Mouse (Mus musculus): ENCODE data around the gene Zfp82. TPM values are rescaled to one million over a fixed set of nuclear protein-coding genes. Genes with fewer than 3 reads are reported as not detected.

Gene Zfp82
- polyA plus RNA-seq, 1 experiment from 2014 or later = 8.3 TPM

DNA sequence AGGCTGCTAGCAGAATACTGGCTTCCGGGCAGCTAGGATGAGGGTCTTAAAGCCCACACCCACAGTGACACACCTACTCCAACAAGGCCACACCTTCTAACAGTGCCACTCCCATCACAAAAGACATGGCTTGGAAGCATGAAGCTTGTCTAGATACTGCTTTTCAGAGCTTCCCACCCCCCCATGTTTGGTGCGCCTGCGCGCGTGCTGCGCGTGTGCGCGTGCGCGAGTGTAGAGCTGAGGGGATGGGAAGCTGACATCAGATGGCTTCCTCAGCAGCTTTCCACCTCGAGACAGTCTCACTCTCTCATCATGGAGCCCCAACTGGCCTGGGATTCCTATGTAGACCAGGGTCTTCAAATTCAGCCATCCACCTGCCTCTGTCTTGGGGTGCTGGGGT, 38.4 kb downstream of the Zfp82 start:
- no peak for ATAC-seq (ENCODE audit: insufficient number of reproducible peaks, low FRiP score, low TSS enrichment, low read depth)
- Histone ChIP-seq H3K4me3 (replicated peaks) (no peak overlapping the region), H3K36me3 (peaks cover 28% of the 10 kb centered on the region), H3K4me1 (no peaks in the 10 kb centered on the region), H3K27me3 (no peaks in the 10 kb centered on the region), H3K27ac (replicated peaks) (no peak overlapping the region), H3K9me3 (replicated peaks) (no peaks in the 10 kb centered on the region), H3K9ac (no peak overlapping the region), H3K4me2 (replicated peaks) (no peak overlapping the region)
- WGBS = 93% methylated on average over 12 of the region's 12 CpGs

DNA sequence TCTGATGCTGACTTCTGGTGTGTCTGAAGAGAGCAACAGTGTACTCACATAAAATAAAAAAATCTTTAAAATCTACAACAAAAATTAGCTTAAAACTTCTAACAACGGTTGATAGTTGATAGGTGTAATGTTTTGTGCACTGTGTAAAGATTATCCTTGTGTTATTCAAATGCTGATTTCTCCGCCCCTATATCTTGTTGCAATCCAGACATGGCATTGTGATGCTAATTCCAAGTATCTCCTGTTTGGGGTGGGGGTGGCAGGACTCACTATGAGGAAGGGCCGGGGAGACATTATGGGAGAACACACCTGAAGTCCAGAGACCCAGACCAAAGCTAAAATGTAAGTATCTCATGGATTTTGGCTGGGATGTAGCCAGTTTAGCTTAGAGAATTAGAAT, 41.3 kb downstream of the Zfp82 start:
- Histone ChIP-seq H3K4me1 (no peaks in the 10 kb centered on the region), H3K4me2 (replicated peaks) (no peak overlapping the region), H3K36me3 (peaks cover 7% of the 10 kb centered on the region), H3K9ac (no peak overlapping the region), H3K9me3 (replicated peaks) (no peaks in the 10 kb centered on the region), H3K27ac (replicated peaks) (no peak overlapping the region), H3K27me3 (no peaks in the 10 kb centered on the region), H3K4me3 (replicated peaks) (no peak overlapping the region)
- WGBS = 86% methylated on average over 3 of the region's 3 CpGs
- no peak for ATAC-seq (ENCODE audit: insufficient number of reproducible peaks, low FRiP score, low TSS enrichment, low read depth)

DNA sequence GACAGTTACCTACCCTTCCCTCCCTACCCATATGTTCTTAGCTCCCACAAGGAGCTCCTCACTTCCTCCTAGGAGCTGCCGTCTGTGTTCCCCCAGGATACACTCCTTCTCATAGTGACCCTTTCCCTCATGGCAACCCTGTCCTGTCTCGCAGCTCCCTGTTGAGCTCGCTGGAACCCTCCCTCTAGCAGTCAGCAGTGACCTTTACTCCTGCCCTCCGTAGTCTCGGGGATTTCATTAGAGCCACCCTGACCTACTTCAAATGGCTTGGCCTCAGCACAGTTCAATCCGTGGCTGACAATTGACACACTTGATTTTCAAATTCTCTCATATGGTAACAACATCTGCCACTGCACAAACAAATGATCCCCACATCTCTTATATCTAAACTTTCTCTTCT, 42.0 kb downstream of the Zfp82 start:
- no peak overlapping the region for H3K9ac ChIP-seq
- H3K27me3 ChIP-seq = no peaks in the 10 kb centered on the region
- H3K27ac ChIP-seq (replicated peaks) = no peak overlapping the region
- no peak overlapping the region for H3K4me2 ChIP-seq (replicated peaks)
- peaks cover 11% of the 10 kb centered on the region for H3K36me3 ChIP-seq
- no peaks in the 10 kb centered on the region for H3K9me3 ChIP-seq (replicated peaks)
- ATAC-seq (ENCODE audit: insufficient number of reproducible peaks, low FRiP score, low TSS enrichment, low read depth) = no peak
- WGBS = 24% methylated on average over 6 of the region's 6 CpGs
- no peaks in the 10 kb centered on the region for H3K4me1 ChIP-seq
- H3K4me3 ChIP-seq (replicated peaks) = no peak overlapping the region

DNA sequence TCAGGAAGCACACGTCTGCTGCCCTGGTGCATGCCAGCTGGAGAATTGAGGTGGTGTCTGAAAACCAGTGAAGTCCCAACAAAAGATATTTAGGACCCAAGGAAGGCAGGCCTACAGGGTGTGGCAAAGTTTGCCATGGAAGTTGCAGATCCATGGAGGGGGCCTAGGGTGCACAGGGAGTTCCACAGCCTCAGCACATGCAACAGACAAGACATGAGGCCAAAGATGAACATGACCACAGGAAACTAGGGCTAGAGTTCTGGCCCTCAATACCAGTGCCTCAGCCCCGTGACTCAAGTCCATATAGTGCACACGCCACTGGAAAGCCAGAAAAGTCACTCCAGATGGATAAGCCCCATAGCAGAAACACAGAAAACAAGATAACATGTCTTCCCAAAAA, 44.1 kb downstream of the Zfp82 start:
- Histone ChIP-seq H3K36me3 (peaks cover 30% of the 10 kb centered on the region), H3K27me3 (no peaks in the 10 kb centered on the region), H3K9me3 (replicated peaks) (no peaks in the 10 kb centered on the region), H3K9ac (no peak overlapping the region), H3K4me1 (no peaks in the 10 kb centered on the region), H3K27ac (replicated peaks) (no peak overlapping the region), H3K4me2 (replicated peaks) (no peak overlapping the region), H3K4me3 (replicated peaks) (no peak overlapping the region)
- ATAC-seq (ENCODE audit: insufficient number of reproducible peaks, low FRiP score, low TSS enrichment, low read depth) = no peak
- WGBS = 96% methylated on average over 3 of the region's 3 CpGs

DNA sequence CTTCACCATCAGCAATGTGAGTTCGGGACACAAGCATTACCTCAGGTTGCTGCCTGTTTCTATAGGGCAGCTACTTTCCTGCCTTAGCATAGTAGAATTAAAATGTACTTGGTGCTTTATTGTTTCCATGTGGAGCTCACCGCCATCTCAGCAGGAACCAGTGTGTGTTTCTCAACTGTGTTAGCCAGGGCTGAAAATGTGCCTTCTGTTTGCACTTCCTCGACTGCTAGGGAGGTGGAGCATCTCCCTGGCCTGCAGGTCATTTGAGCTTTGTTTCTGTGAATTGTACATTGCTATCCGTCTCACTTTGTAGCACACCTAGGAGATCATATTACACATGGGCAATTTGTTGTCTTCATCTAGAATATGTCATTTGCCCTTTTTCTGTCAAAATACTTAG, 45.4 kb downstream of the Zfp82 start:
- no peak overlapping the region for H3K9ac ChIP-seq
- H3K4me1 ChIP-seq = no peaks in the 10 kb centered on the region
- no peak for ATAC-seq (ENCODE audit: insufficient number of reproducible peaks, low FRiP score, low TSS enrichment, low read depth)
- no peaks in the 10 kb centered on the region for H3K9me3 ChIP-seq (replicated peaks)
- no peak overlapping the region for H3K27ac ChIP-seq (replicated peaks)
- 32% methylated on average over 4 of the region's 4 CpGs for WGBS
- peaks cover 42% of the 10 kb centered on the region for H3K36me3 ChIP-seq
- no peaks in the 10 kb centered on the region for H3K27me3 ChIP-seq
- no peak overlapping the region for H3K4me2 ChIP-seq (replicated peaks)
- H3K4me3 ChIP-seq (replicated peaks) = no peak overlapping the region

DNA sequence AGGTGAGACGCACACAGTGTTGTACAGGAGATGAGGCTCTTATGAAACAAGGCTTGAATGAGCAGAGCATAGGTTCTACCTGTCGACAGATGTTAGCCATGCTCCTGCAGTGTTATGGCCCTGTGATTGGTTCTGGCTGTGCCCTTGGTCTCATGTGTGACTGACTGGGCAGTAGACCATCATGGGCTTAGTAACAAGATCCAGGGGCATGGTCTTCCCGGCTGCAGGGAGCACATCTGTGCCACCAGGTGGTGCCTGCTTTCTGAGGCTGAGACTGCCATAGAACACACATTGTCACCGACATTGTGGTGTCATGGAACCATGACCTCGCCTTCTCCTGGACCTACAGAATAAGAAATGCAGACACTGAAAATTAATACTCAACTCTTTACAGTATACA, 47.3 kb downstream of the Zfp82 start:
- Histone ChIP-seq H3K4me2 (replicated peaks) (no peak overlapping the region), H3K4me1 (no peaks in the 10 kb centered on the region), H3K9me3 (replicated peaks) (no peaks in the 10 kb centered on the region), H3K9ac (no peak overlapping the region), H3K4me3 (replicated peaks) (no peak overlapping the region), H3K36me3 (peaks cover 54% of the 10 kb centered on the region), H3K27ac (replicated peaks) (no peak overlapping the region), H3K27me3 (no peaks in the 10 kb centered on the region)
- WGBS = 74% methylated on average over 5 of the region's 5 CpGs
- ATAC-seq (ENCODE audit: insufficient number of reproducible peaks, low FRiP score, low TSS enrichment, low read depth) = no peak; the same call in 1 of the 2 replicates

DNA sequence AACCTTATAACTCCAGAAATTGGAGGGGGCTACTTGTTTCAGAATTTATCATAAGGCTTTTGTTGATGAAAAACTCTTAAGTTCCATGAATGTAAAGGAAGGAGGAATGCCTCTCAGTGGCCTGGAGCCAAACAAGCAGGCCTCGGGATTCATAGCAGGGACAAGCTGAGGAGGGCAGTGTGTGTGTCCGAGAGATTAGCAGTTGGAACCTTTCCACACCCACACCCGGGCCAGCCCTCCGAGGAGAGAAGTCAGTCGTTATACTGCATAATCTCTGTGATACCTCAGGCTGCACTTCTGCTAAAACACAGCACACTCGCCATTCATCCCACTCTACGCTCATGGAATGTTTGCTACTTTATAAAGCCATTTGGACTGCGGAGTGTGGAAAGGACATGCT, 48.9 kb downstream of the Zfp82 start:
- no peak overlapping the region for H3K4me2 ChIP-seq (replicated peaks)
- peaks cover 65% of the 10 kb centered on the region for H3K36me3 ChIP-seq
- WGBS = 86% methylated on average over 8 of the region's 8 CpGs

DNA sequence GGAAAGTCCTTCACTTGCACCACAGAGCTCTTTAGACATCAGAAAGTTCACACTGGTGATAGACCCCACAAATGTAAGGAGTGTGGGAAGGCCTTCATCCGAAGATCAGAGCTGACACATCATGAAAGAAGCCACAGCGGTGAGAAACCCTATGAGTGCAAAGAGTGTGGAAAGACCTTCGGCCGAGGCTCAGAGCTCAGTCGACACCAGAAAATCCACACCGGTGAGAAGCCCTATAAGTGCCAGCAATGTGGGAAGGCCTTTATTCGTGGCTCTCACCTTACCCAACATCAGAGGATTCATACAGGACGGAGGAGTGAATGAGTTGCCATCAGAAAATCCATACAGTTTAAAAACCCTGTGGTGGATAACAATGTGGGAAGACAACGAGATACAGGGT, 49.4 kb downstream of the Zfp82 start:
- ATAC-seq (ENCODE audit: insufficient number of reproducible peaks, low FRiP score, low TSS enrichment, low read depth) = no peak
- Histone ChIP-seq H3K27ac (replicated peaks) (no peak overlapping the region), H3K4me1 (no peaks in the 10 kb centered on the region), H3K9ac (no peak overlapping the region), H3K4me3 (replicated peaks) (no peak overlapping the region), H3K36me3 (peaks cover 70% of the 10 kb centered on the region), H3K4me2 (replicated peaks) (no peak overlapping the region), H3K27me3 (no peaks in the 10 kb centered on the region), H3K9me3 (replicated peaks) (no peaks in the 10 kb centered on the region)
- WGBS = 95% methylated on average over 9 of the region's 9 CpGs

More for the DNA sequence above, 48.9 kb downstream of the Zfp82 start:
- Histone ChIP-seq H3K9me3 (replicated peaks) (no peaks in the 10 kb centered on the region), H3K9ac (no peak overlapping the region), H3K4me1 (no peaks in the 10 kb centered on the region), H3K27ac (replicated peaks) (no peak overlapping the region), H3K27me3 (no peaks in the 10 kb centered on the region), H3K4me3 (replicated peaks) (no peak overlapping the region)
- no peak for ATAC-seq (ENCODE audit: insufficient number of reproducible peaks, low FRiP score, low TSS enrichment, low read depth)

DNA sequence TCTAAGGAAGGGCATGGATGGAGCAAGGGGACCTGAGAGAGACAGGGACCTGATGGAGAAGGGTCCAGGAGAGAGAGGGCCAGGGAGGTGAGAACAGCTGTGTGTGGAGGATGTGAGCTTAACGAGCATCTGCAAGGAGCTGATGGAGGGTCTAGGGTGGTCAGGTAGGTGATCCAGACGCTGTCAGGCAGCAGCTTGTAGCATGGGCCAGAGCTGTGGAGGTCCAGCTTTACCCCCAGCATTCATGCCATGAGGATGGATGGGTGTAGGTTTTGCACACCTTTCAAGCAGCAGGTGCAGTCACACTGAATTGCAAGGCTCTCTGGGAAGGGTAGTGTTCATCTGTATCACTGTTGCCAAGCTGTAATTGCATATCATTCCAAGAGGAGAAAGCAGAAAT, 53.2 kb downstream of the Zfp82 start:
- WGBS = 95% methylated on average over 2 of the region's 2 CpGs
- no peaks in the 10 kb centered on the region for H3K4me1 ChIP-seq
- no peak overlapping the region for H3K9ac ChIP-seq
- no peak for ATAC-seq (ENCODE audit: insufficient number of reproducible peaks, low FRiP score, low TSS enrichment, low read depth)
- H3K4me2 ChIP-seq (replicated peaks) = no peak overlapping the region
- H3K27me3 ChIP-seq = no peaks in the 10 kb centered on the region
- H3K4me3 ChIP-seq (replicated peaks) = no peak overlapping the region
- peaks cover 83% of the 10 kb centered on the region for H3K36me3 ChIP-seq
- no peak overlapping the region for H3K27ac ChIP-seq (replicated peaks)
- no peaks in the 10 kb centered on the region for H3K9me3 ChIP-seq (replicated peaks)

DNA sequence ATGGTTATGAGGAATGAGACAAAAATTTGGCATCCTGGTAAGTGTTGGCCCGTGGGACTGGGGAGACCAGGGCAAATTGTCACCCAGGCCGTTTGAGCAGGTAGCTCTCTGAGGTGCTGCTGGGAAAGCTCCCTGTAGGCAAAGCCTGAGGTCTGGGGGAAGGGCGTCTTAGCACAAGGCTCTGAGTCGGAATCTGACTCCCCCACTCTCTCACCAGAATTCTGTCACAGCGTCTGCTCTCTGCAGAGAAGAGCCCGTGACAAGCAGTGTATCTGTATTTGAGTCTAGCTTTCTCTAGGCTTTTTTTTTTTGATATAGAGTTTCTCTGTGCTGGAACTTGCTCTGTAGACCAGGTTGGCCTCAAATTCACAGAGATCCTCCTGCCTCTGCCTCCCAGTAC, 55.5 kb downstream of the Zfp82 start:
- H3K4me3 ChIP-seq (replicated peaks) = no peak overlapping the region
- no peaks in the 10 kb centered on the region for H3K9me3 ChIP-seq (replicated peaks)
- ATAC-seq (ENCODE audit: insufficient number of reproducible peaks, low FRiP score, low TSS enrichment, low read depth) = no peak
- no peak overlapping the region for H3K4me2 ChIP-seq (replicated peaks)
- H3K27me3 ChIP-seq = no peaks in the 10 kb centered on the region
- 93% methylated on average over 6 of the region's 6 CpGs for WGBS
- no peak overlapping the region for H3K27ac ChIP-seq (replicated peaks)
- H3K36me3 ChIP-seq = peaks cover 73% of the 10 kb centered on the region
- no peak overlapping the region for H3K9ac ChIP-seq
- H3K4me1 ChIP-seq = no peaks in the 10 kb centered on the region

DNA sequence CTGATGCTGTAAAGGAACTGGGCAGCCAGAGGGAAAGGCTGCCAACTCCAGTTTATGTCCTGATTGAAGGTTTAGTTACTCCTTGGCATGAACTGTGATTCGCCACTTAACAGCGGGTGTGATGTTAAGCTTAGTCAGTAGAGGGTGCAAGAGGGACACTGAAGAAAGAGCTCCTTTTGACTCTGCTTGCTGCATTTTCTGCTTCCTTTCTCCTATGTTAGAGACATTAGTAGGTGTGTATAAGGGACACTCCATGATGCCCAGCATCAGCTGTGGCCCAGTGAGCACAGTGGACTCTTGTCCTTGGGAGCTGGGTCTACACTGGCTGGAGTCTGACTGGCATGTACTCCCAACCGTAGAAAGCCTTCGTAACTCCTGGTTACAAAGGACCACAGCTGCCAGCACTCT, 59.7 kb downstream of the Zfp82 start:
- Histone ChIP-seq H3K4me3 (replicated peaks) (no peak overlapping the region), H3K4me2 (replicated peaks) (no peak overlapping the region), H3K27ac (replicated peaks) (no peak overlapping the region), H3K9me3 (replicated peaks) (no peaks in the 10 kb centered on the region), H3K9ac (no peak overlapping the region), H3K36me3 (peaks cover 43% of the 10 kb centered on the region), H3K4me1 (peaks cover 37% of the 10 kb centered on the region), H3K27me3 (no peaks in the 10 kb centered on the region)
- no peak for ATAC-seq (ENCODE audit: insufficient number of reproducible peaks, low FRiP score, low TSS enrichment, low read depth)
- 68% methylated on average over 4 of the region's 4 CpGs for WGBS

DNA sequence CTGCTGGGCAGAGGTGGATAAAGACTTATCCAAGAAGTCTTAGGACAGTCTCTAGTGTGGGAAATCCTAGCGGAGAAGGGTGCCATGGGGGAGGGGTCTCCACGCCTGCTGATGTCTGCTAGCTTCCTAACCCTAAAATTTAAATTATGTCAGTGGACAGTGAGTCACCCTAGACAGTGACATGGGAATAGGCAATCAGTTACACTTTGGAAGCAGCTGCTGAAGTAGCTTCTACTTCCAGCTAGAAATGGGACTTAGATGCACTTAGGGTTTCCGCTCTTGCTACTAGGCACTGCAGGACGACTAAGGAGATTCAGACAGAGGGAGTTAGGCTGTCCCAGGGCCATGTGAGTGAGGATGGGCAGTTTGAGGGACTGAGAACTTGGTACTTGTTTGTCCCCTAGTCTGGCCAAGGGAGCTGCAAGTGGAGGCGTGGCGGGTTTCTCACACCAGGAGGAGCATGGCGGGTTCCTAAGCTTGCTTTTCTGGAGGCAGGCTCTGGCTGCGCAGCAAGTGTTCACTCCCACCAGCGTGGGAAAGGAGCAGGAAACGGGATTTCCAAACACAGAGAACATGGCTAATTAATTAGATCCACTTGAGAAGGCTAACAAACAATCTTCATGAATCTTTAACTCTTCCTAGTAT, 62.0 kb downstream of the Zfp82 start:
- Histone ChIP-seq H3K4me2 (replicated peaks) (no peak overlapping the region), H3K27me3 (no peaks in the 10 kb centered on the region), H3K36me3 (peaks cover 22% of the 10 kb centered on the region), H3K4me1 (peaks cover 46% of the 10 kb centered on the region), H3K9me3 (replicated peaks) (no peaks in the 10 kb centered on the region), H3K27ac (replicated peaks) (peak overlapping the region; percentile 86), H3K9ac (no peak overlapping the region), H3K4me3 (replicated peaks) (no peak overlapping the region)
- no peak for ATAC-seq (ENCODE audit: insufficient number of reproducible peaks, low FRiP score, low TSS enrichment, low read depth)
- WGBS = 54% methylated on average over 10 of the region's 10 CpGs
